Mouse (Mus musculus): ENCODE measurements at regions not wholly inside any gene's neighbourhood (a gene's known extent, or its start where the extent isn't known, plus 50 kb on each side); places are given as distances from the start of the nearest gene placed in this dataset.

- peak; percentile 58 for DNase-seq (ENCODE audit: extremely low read depth, insufficient read length, low spot score)
Observed at GRCm38 (mm10) chr2:61454311-61454728, 124.1 kb upstream of the Tank start.

- DNase-seq (ENCODE audit: extremely low read depth, insufficient read length, low spot score), result no peak
Observed at GRCm38 (mm10) chr2:61453490-61454281, 124.7 kb upstream of the Tank start.

GRCm38 (mm10) chr2:61452581-61452980, 125.8 kb upstream of the Tank start:
- DNase-seq (ENCODE audit: extremely low read depth, insufficient read length, low spot score), result no peak

GRCm38 (mm10) chr2:61450731-61451130, 127.7 kb upstream of the Tank start:
- DNase-seq (ENCODE audit: extremely low read depth, insufficient read length, low spot score), result no peak

GRCm38 (mm10) chr2:61436591-61436990, 141.8 kb upstream of the Tank start:
- DNase-seq (ENCODE audit: extremely low read depth, insufficient read length, low spot score), result no peak

GRCm38 (mm10) chr2:61407881-61408280, 170.5 kb upstream of the Tank start:
- no peak for DNase-seq (ENCODE audit: extremely low read depth, insufficient read length, low spot score)

GRCm38 (mm10) chr2:61406104-61406751, 172.2 kb upstream of the Tank start:
- DNase-seq (ENCODE audit: extremely low read depth, insufficient read length, low spot score), result no peak

GRCm38 (mm10) chr2:61405261-61405660, 173.1 kb upstream of the Tank start:
- no peak for DNase-seq (ENCODE audit: extremely low read depth, insufficient read length, low spot score)

GRCm38 (mm10) chr2:61402588-61403487, 175.5 kb upstream of the Tank start:
- DNase-seq (ENCODE audit: extremely low read depth, insufficient read length, low spot score), result no peak

- DNase-seq (ENCODE audit: extremely low read depth, insufficient read length, low spot score), result peak; percentile 49
Observed at GRCm38 (mm10) chr2:61401636-61402587, 176.5 kb upstream of the Tank start.

GRCm38 (mm10) chr2:61398633-61399032, 179.8 kb upstream of the Tank start:
- no peak for DNase-seq (ENCODE audit: extremely low read depth, insufficient read length, low spot score)

- no peak for DNase-seq (ENCODE audit: extremely low read depth, insufficient read length, low spot score)
Observed at GRCm38 (mm10) chr2:61389622-61390021, 188.8 kb upstream of the Tank start.

GRCm38 (mm10) chr2:61389207-61389606, 189.2 kb upstream of the Tank start:
- no peak for DNase-seq (ENCODE audit: extremely low read depth, insufficient read length, low spot score)

GRCm38 (mm10) chr2:61387561-61387960, 190.8 kb upstream of the Tank start:
- DNase-seq (ENCODE audit: extremely low read depth, insufficient read length, low spot score), result no peak

GRCm38 (mm10) chr2:61386966-61387365, 191.4 kb upstream of the Tank start:
- DNase-seq (ENCODE audit: extremely low read depth, insufficient read length, low spot score), result no peak

GRCm38 (mm10) chr2:61384467-61384866, 193.9 kb upstream of the Tank start:
- DNase-seq (ENCODE audit: extremely low read depth, insufficient read length, low spot score), result no peak

- DNase-seq (ENCODE audit: extremely low read depth, insufficient read length, low spot score), result no peak
Observed at GRCm38 (mm10) chr2:61383744-61384295, 194.6 kb upstream of the Tank start.

GRCm38 (mm10) chr2:61379076-61379475, 199.3 kb upstream of the Tank start:
- DNase-seq (ENCODE audit: extremely low read depth, insufficient read length, low spot score), result no peak

GRCm38 (mm10) chr2:61378297-61378696, 200.1 kb upstream of the Tank start:
- DNase-seq (ENCODE audit: extremely low read depth, insufficient read length, low spot score), result no peak

- no peak for DNase-seq (ENCODE audit: extremely low read depth, insufficient read length, low spot score)
Observed at GRCm38 (mm10) chr2:61377756-61378155, 200.6 kb upstream of the Tank start.
